Mouse (Mus musculus): ENCODE results near the gene Mfsd2a. TPM values are rescaled to one million over a fixed set of nuclear protein-coding genes. Genes with fewer than 3 reads are reported as not detected.

Gene Mfsd2a
- total RNA-seq, 2 experiments from 2014 or later, result 0.24 to 0.26 TPM

GRCm38 (mm10) chr4:122933857-122934256, 27.1 kb downstream of the Mfsd2a start:
- DNase-seq, result no peak

- no peak for DNase-seq
Measured at GRCm38 (mm10) chr4:122933051-122933591, 27.9 kb downstream of the Mfsd2a start.

GRCm38 (mm10) chr4:122932239-122932978, 28.6 kb downstream of the Mfsd2a start:
- DNase-seq, result no peak

- DNase-seq, result no peak
Measured at GRCm38 (mm10) chr4:122930939-122931590, 29.9 kb downstream of the Mfsd2a start.

- DNase-seq, result peak; percentile 54
Measured at GRCm38 (mm10) chr4:122923392-122924344, 37.3 kb downstream of the Mfsd2a start.

- DNase-seq, result no peak
Measured at GRCm38 (mm10) chr4:122922841-122923240, 38.1 kb downstream of the Mfsd2a start.

- no peak for DNase-seq
Measured at GRCm38 (mm10) chr4:122915985-122916384, 45.0 kb downstream of the Mfsd2a start.

GRCm38 (mm10) chr4:122914186-122914585, 46.8 kb downstream of the Mfsd2a start:
- DNase-seq, result no peak

GRCm38 (mm10) chr4:122912613-122913012, 48.4 kb downstream of the Mfsd2a start:
- no peak for DNase-seq

- DNase-seq, result no peak
Measured at GRCm38 (mm10) chr4:122910577-122910976, 50.4 kb downstream of the Mfsd2a start.

GRCm38 (mm10) chr4:122909572-122910189, 51.3 kb downstream of the Mfsd2a start:
- no peak for DNase-seq

GRCm38 (mm10) chr4:122905359-122905758, 55.6 kb downstream of the Mfsd2a start:
- no peak for DNase-seq

- no peak for DNase-seq
Measured at GRCm38 (mm10) chr4:122903709-122904108, 57.3 kb downstream of the Mfsd2a start.

GRCm38 (mm10) chr4:122902156-122902555, 58.8 kb downstream of the Mfsd2a start:
- no peak for DNase-seq

- peak; percentile 28 for DNase-seq
Measured at GRCm38 (mm10) chr4:122898313-122898712, 62.7 kb downstream of the Mfsd2a start.

- DNase-seq, result no peak
Measured at GRCm38 (mm10) chr4:122897750-122898149, 63.2 kb downstream of the Mfsd2a start.

Other genes with a start within 250 kb of the Mfsd2a start
- 10 to 100 TPM in 1 of 2 experiments, 1 to 10 TPM in 1; 9.5 to 10.5 TPM for gene Ppt1, start 124.9 kb downstream of the Mfsd2a start, total RNA-seq (2021)
- 10 to 100 TPM; 20.5 to 24.6 TPM for gene Cap1, start 75.1 kb downstream of the Mfsd2a start, total RNA-seq (2021)
- gene Mycl, start 34.5 kb upstream of the Mfsd2a start, total RNA-seq (2021), result under 1 TPM; 0.46 to 0.62 TPM
- 1 to 10 TPM; 6.7 to 7.6 TPM for gene Trit1, start 55.4 kb upstream of the Mfsd2a start, total RNA-seq (2021)
- not detected for gene Bmp8b, start 144.0 kb upstream of the Mfsd2a start, total RNA-seq (2021)
- not detected for gene Oxct2b, start 155.1 kb upstream of the Mfsd2a start, total RNA-seq (2021)
- 10 to 100 TPM; 16.8 to 17.6 TPM for gene Ppie, start 178.8 kb upstream of the Mfsd2a start, total RNA-seq (2021)
- gene Hpcal4, start 222.0 kb upstream of the Mfsd2a start, total RNA-seq (2021), result under 1 TPM in 1 of 2 experiments, not detected in 1; 0.36 TPM
- gene Nt5c1a, start 240.3 kb upstream of the Mfsd2a start, total RNA-seq (2021), result 10 to 100 TPM; 19.6 to 32.5 TPM

Data from gastrocnemius, postnatal 25 days (tissue).